Mouse (Mus musculus) heart, embryonic 16.5 days (tissue): ENCODE measurements around the gene Hdac4. TPM values are rescaled to one million over a fixed set of nuclear protein-coding genes. Genes with fewer than 3 reads are reported as not detected.
A peak's percentile ranks its signal among the peaks of the same experiment; 100 is the strongest.

Experiments
- ATAC-seq: fragments of 200-750 bp; cut with Nextera tagmentation; replicated peaks from 2 replicates; pipeline ENCODE4 v1.8.0; 2017; ENCODE audit warnings: moderate number of reproducible peaks; ENCODE audit not compliant: insufficient read depth, low FRiP score; ENCODE audit errors: extremely low read depth
- H3K27ac ChIP-seq: fragments of 300-500 bp; sonication (generic); 2 replicates; pipeline ENCODE4 v1.5.1; 2014; ENCODE audit warnings: mild to moderate bottlenecking, low read length, control low read depth, moderate library complexity
- H3K27me3 ChIP-seq: fragments of 300-500 bp; sonication (generic); 2 replicates; pipeline ENCODE4 v1.6.1; 2014; ENCODE audit warnings: low read length, mixed read lengths; ENCODE audit not compliant: control insufficient read depth, insufficient read depth
- H3K36me3 ChIP-seq: fragments of 300-500 bp; sonication (generic); 2 replicates; pipeline ENCODE4 v1.6.1; 2014; ENCODE audit not compliant: control insufficient read depth, insufficient read depth
- H3K4me1 ChIP-seq: fragments of 300-500 bp; sonication (generic); 2 replicates; pipeline ENCODE4 v1.6.1; 2014; ENCODE audit warnings: low read length, mixed read lengths; ENCODE audit not compliant: control insufficient read depth, insufficient read depth
- H3K4me2 ChIP-seq: fragments of 300-500 bp; sonication (generic); 2 replicates; pipeline ENCODE4 v1.6.1; 2014; ENCODE audit warnings: low read depth, mild to moderate bottlenecking, control low read depth, low read length
- H3K4me3 ChIP-seq: fragments of 300-500 bp; sonication (generic); 2 replicates; pipeline ENCODE4 v1.5.1; 2014; ENCODE audit warnings: mild to moderate bottlenecking, control low read depth, low read length
- H3K9ac ChIP-seq: fragments of 300-500 bp; sonication (generic); 2 replicates; pipeline ENCODE4 v1.6.1; 2014; ENCODE audit warnings: low read length, control low read depth
- H3K9me3 ChIP-seq: fragments of 300-500 bp; sonication (generic); replicated peaks from 2 replicates; pipeline ENCODE4 v1.6.1; 2016; ENCODE audit warnings: low read length; ENCODE audit not compliant: control insufficient read depth
- WGBS: fragments of 180-500 bp; shearing (Covaris S2); extraction: QIAGEN DNeasy Blood & Tissue Kit; methylation state at CpG from one replicate; pipeline ENCODE4 v1.1.7; 2014; 5-methylcytosine and 5-hydroxymethylcytosine counted together
- polyA plus RNA-seq: library from polyadenylated mRNA; unstranded; fragments of >200 nt; fragmentation: Nextera tagmentation; extraction: Ambion mirVana; gene quantifications from 2 replicates; pipeline ENCODE4 v1.2.1, GENCODE M21; 2015

Gene Hdac4
- polyA plus RNA-seq, 1 experiment from 2014 or later, result 18.1 TPM

DNA sequence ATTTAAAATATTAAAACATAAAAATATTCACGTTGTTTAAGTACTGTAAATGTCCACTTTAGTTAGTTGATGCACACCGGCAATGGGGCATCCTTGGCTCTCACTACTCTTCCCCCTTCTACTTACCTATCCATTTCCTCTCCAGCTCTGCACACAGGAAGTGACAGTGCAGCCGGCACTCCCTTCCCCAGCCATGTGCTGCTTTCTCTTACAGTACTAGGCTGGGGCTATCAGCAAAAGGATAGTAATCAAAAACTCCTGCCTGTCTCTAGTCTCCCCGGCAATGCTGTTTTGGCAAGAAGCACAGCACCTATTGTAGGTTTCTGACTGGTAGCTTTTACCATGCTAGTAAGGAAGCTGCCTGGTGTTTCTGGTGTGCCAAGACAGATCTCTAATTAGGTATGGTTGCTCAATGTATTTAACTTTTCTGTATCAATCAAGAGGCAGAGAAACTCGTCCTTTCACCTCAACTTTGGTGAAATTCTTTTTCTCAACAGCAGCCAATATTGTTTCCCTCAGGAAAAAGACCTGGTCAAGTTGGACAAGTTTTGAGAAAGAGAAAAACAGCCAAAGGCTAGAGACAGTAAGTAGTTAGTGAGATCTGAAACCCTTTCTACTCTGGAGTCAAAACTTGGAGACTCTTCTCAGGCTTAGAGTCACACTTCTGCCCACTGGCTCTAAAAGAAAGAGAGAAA lies 136.6 kb downstream of the Hdac4 start:
- H3K9ac ChIP-seq, result no peak overlapping the region
- no peaks in the 10 kb centered on the region for H3K9me3 ChIP-seq
- no peaks in the 10 kb centered on the region for H3K27me3 ChIP-seq
- no peak overlapping the region for H3K27ac ChIP-seq
- 66% methylated on average over 5 of the region's 5 CpGs for WGBS
- no peak for ATAC-seq
- H3K4me2 ChIP-seq, result no peak overlapping the region
- peaks cover 17% of the 10 kb centered on the region for H3K4me1 ChIP-seq
- no peaks in the 10 kb centered on the region for H3K36me3 ChIP-seq
- no peak overlapping the region for H3K4me3 ChIP-seq

DNA sequence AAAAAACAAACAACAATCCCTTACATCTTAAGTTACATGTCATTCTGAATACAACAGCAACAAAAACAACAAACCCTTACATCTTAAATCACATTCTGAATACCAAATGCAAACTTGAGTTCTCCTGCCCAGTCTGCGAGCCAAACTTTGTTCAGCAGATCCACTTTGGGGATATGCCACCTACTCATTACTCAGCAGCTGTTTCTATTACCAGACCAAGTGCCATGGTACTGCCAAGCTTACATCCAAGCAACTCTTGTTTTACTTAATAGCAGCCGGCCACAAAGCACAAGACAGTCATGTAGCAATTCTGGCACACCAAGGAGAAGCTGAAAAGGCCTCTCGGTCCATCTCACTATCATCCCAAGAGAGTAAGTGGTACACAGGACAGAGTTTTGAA lies 138.4 kb downstream of the Hdac4 start:
- Histone ChIP-seq H3K9me3 (no peaks in the 10 kb centered on the region), H3K4me1 (peaks cover 23% of the 10 kb centered on the region), H3K36me3 (no peaks in the 10 kb centered on the region), H3K27ac (no peak overlapping the region), H3K4me2 (no peak overlapping the region), H3K9ac (no peak overlapping the region), H3K27me3 (no peaks in the 10 kb centered on the region), H3K4me3 (no peak overlapping the region)
- no peak for ATAC-seq
- WGBS, result 88% methylated on average over 3 of the region's 3 CpGs

DNA sequence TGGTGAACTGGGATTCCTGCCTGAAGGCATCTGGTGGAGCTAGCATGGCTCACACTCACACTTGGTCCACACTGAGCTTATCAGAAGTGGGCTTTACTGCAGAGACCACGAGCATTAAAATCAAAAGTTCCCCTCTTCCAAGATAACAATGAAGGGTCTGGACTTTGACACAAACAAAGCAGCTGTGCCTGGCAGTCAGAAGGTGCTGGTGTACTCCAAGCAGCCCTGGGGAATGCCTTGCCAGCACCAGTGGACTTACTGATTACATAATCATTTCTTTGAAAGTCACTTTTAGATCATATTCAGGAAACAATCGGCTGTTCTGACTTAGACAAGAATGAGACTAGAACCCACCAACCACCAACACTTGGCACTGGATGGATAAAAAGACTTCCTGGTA lies 140.3 kb downstream of the Hdac4 start:
- H3K4me3 ChIP-seq, result no peak overlapping the region
- H3K9me3 ChIP-seq, result no peaks in the 10 kb centered on the region
- peaks cover 28% of the 10 kb centered on the region for H3K4me1 ChIP-seq
- peak overlapping the region; percentile 0; the same call in 1 of the 2 replicates for H3K27ac ChIP-seq
- H3K27me3 ChIP-seq, result no peaks in the 10 kb centered on the region
- 18% methylated on average over 2 of the region's 2 CpGs for WGBS
- no peak overlapping the region for H3K9ac ChIP-seq
- peak; percentile 47 for ATAC-seq
- no peaks in the 10 kb centered on the region for H3K36me3 ChIP-seq
- H3K4me2 ChIP-seq, result no peak overlapping the region

DNA sequence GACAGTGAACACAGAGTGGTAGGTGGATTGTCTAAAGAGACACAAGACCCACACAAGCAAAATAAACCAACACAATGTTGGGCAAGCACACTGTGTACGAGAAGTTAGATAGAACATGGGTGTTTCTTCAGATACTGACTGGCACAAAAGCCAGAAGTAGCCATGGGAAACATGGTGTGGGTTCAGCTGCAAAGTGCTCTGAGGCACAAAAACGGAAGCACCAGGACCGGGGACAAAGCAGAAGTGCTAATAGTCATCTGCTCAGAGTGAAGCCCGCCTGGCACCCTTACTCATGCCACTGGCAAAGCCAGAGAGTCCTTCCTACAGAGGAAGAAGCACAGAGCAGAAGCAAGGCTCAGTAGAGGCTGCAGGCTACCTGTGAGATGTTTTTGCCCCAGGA lies 143.3 kb downstream of the Hdac4 start:
- Histone ChIP-seq H3K27ac (no peak overlapping the region), H3K27me3 (no peaks in the 10 kb centered on the region), H3K4me3 (no peak overlapping the region), H3K36me3 (no peaks in the 10 kb centered on the region), H3K4me1 (peaks cover 30% of the 10 kb centered on the region), H3K9me3 (no peaks in the 10 kb centered on the region), H3K9ac (no peak overlapping the region), H3K4me2 (no peak overlapping the region)
- WGBS, result 74% methylated on average over 4 of the region's 4 CpGs
- no peak for ATAC-seq

DNA sequence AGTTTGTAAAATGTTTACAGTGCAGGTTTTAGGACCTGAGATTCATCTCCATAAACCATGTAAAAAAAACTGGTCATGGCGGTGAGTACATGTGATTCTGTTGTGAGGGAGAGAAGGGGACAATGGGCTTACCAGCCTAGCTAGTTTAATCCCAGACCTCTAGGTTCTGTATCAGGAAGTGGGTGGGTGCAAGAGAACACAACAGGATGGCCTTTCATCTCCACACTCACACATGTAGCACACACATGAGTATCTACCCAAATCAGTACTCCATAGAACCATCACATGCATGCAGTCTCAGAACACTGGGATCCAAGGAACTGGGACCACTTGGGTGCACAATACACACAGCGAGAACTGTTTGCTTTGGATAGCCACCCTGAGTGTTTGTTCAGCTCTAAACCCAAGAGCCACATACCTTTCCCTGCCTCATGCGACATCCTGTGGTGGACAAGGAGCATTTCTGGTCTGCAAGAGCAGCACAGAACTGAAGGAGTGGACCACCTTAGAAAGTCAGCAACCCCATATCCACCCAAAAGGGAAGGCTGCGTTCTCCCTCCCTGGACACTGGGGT lies 143.9 kb downstream of the Hdac4 start:
- no peak overlapping the region for H3K4me2 ChIP-seq
- no peak overlapping the region for H3K4me3 ChIP-seq
- WGBS, result 77% methylated on average over 4 of the region's 4 CpGs
- no peak for ATAC-seq
- no peaks in the 10 kb centered on the region for H3K27me3 ChIP-seq
- no peak overlapping the region for H3K27ac ChIP-seq
- peaks cover 30% of the 10 kb centered on the region for H3K4me1 ChIP-seq
- H3K36me3 ChIP-seq, result no peaks in the 10 kb centered on the region
- H3K9me3 ChIP-seq, result no peaks in the 10 kb centered on the region
- H3K9ac ChIP-seq, result no peak overlapping the region

DNA sequence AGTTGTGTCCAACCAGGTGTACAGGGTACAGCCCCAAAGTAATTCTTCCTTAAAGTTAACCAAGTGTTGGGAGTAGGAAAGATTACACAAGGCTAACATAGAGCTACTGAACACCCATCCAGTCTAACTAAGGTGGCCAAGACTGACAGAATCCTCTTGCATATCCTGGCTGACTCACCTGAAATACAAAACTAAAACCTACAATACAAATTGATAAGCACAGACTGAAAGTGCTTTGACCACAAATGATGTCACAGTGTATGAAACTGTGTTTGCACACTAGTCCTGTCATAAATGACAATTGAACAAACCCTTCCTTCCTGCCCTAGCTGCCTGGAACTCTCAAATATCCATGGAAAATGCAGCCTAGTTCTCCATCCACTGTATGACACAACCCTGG lies 144.5 kb downstream of the Hdac4 start:
- no peaks in the 10 kb centered on the region for H3K27me3 ChIP-seq
- peaks cover 25% of the 10 kb centered on the region for H3K4me1 ChIP-seq
- no peak overlapping the region for H3K9ac ChIP-seq
- no peak overlapping the region for H3K27ac ChIP-seq
- no peaks in the 10 kb centered on the region for H3K9me3 ChIP-seq
- no peak overlapping the region for H3K4me2 ChIP-seq
- H3K36me3 ChIP-seq, result no peaks in the 10 kb centered on the region
- no peak overlapping the region for H3K4me3 ChIP-seq
- no peak for ATAC-seq

DNA sequence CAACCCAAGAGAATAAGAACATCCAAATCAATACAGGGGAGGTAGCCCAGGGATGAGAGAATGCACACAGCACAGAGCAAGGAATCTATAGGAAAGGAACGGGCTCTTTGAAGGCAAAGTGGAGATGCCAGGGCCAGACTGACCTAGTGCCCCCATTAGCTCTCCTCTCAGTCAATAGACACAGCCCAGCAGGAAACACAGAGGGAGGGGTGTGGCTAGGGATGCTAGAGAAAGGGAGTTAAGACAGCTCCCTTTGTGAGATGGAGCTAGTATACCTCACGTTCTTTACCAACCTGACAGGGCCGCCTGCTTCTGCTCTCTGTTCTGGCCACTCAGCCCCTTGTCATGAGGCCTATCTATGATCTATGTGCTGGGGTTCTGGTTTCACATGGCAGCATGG lies 144.9 kb downstream of the Hdac4 start:
- no peaks in the 10 kb centered on the region for H3K27me3 ChIP-seq
- no peaks in the 10 kb centered on the region for H3K9me3 ChIP-seq
- peaks cover 25% of the 10 kb centered on the region for H3K4me1 ChIP-seq
- no peak overlapping the region for H3K27ac ChIP-seq
- WGBS, result 53% methylated on average over 3 of the region's 3 CpGs
- H3K4me3 ChIP-seq, result no peak overlapping the region
- ATAC-seq, result no peak
- H3K36me3 ChIP-seq, result no peaks in the 10 kb centered on the region
- no peak overlapping the region for H3K4me2 ChIP-seq
- no peak overlapping the region for H3K9ac ChIP-seq

DNA sequence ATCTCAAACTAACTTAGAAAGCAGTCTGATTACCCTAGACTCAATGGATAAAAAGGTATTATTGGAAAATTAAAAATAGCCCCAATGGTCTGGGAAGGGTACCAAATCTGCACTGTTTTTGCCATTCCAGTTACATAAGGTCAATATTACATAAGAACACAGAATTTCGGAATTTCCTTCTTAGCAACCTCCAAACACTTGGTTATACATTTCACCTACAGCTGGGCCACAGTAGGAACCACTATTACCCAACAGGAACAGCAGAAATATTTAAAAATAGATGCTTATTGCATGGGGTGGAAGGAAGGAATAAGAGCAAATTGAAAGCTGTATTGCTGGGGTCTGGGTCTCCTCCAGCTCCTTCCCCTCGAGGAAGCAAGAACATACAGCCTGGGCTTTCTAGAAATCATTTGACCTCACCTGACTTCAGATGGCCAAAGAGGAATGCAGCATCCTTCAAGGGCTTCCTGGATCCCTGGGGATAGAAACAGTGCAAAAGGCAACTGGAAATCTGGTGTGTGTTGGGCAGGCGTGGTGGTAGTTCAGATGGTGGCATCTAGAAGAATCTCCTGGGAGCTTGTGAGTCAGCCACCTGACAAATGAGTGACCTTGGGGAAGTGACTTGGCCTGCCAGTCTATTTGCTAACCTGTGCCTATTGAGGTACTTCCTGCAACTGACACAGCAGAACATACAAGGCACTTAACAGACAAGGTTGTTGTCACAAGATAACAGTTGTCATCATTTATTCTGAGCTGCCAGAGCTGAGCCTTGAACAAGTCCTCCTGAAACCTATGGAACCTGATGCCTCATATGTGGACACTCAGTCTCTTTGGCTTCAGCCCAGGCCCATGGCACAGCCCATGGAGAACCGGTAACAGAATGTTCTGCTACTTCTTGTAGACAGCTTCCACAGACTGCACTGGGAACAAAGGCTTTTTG lies 146.8 kb downstream of the Hdac4 start:
- Histone ChIP-seq H3K4me1 (peaks cover 33% of the 10 kb centered on the region), H3K9me3 (no peaks in the 10 kb centered on the region), H3K4me3 (no peak overlapping the region), H3K9ac (no peak overlapping the region), H3K36me3 (no peaks in the 10 kb centered on the region), H3K27ac (no peak overlapping the region), H3K27me3 (no peaks in the 10 kb centered on the region), H3K4me2 (no peak overlapping the region)
- 71% methylated on average over 4 of the region's 4 CpGs for WGBS
- no peak for ATAC-seq

DNA sequence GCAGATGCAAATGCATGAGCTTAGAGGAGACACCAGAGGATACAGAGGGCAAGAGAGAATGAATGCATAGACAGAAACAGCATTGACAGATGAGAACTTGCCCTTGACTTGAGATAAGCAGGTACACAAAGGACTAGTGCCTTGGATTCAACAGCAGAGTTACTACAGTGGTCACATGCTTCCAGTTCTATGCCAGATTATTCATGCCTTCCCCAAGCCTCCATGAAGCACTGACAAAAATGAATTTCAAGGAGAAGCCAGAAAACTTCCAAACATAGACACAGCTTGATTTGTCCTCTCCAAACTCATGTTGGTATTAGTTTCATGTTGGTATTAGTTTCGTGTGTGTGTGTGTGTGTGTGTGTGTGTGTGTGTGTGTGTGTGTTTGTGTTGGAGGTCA lies 149.8 kb downstream of the Hdac4 start:
- H3K9ac ChIP-seq, result no peak overlapping the region
- H3K27me3 ChIP-seq, result no peaks in the 10 kb centered on the region
- no peak overlapping the region for H3K4me2 ChIP-seq
- no peaks in the 10 kb centered on the region for H3K36me3 ChIP-seq
- H3K4me3 ChIP-seq, result no peak overlapping the region
- H3K4me1 ChIP-seq, result peaks cover 25% of the 10 kb centered on the region
- WGBS, result 86% methylated on average over 1 of the region's 1 CpGs
- no peak for ATAC-seq
- no peak overlapping the region for H3K27ac ChIP-seq
- H3K9me3 ChIP-seq, result no peaks in the 10 kb centered on the region
